Mouse (Mus musculus) embryo, embryonic 9.5 days (tissue): ENCODE results near the gene Colgalt1.
A peak's percentile ranks its signal among the peaks of the same experiment; 100 is the strongest.

Source experiments
- DNase-seq: peaks from one replicate; pipeline ENCODE4 v3.0.0-alpha.2; 2017; ENCODE audit errors: extremely low spot score

The Colgalt1 gene

DNA sequence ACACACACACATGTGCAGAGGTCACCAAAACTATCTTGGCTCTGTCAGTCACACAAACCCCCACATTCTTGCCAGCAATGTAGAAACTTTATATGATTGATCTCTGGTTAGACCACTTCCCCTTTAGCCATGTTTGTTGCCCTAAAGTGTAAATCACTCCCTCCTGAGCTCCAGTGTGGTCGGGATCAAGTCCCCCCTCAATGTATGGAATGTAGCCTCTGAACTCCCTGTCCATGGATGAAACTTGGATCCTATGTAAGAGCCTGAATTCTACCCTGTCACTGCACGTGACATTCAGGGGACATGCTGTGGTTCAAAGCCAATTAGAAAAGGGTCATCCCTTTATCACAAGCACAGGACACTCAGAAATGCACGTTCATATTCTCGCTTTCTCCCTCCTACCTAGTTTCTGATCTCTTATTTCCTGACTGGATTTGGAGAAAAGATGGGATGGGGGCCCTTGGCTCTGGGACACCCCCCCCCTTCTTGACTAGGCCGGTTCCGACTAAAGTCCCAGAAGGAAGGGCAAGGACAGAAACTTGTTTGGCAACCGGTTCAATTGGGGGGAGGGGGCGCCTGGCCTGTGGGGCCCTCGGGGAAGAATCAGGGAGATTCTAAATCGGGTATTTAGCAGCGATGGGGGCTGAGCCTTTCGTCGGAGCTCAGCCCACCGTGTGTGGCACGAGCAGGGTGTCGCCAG, 17.7 kb downstream of the Colgalt1 start:
- DNase-seq, result no peak

DNA sequence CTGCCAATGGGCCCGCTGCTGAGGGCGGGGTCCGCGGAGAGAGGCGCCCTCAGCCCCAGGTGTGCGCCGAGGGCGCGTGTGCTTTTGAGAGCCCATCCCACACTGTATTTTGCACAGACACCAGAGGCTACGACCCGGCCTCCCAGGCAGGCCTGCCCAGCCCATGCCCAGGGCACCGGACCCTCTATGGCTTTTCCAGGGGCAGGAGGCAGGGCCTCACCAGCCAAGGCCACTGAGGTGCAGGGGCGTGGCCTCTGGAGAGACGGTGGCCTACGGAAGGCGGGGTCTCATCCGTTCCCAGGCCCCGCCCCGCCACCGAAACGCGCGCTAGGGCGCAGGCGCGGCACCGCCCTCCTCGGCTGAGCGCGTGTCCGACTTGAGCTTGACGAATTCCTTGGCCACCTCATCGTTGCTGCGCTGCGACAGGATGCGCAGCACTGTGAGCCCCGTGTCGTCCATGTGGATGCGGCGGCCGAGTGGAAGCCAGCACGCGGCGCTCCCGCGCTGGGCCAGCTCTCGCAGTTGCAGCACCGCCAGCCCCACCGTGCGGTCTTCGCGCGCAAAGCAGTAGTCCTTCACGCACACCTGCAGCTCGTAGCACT, 18.4 kb downstream of the Colgalt1 start:
- peak; percentile 96 for DNase-seq

DNA sequence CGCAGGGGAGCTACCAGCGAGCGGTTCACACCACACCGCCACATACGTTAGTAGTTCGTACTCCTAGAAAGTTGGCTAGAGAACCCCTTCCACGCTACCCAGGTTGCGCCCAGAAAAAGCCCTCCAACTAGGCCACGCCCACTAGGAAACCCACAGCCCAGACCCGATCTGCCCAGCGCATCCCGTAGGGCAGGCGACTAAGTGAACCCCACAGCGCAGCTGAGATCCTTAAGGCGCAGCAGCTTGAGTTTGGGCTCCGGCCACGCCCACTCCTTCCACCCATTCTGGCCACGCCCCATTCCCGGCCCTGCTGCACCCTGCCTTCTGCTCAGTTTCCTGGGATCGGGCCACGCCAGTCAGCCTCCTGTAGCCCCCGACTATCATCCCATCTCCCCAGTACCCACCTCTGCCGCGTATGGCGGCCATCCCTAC, 19.0 kb downstream of the Colgalt1 start:
- DNase-seq, result peak; percentile 60

DNA sequence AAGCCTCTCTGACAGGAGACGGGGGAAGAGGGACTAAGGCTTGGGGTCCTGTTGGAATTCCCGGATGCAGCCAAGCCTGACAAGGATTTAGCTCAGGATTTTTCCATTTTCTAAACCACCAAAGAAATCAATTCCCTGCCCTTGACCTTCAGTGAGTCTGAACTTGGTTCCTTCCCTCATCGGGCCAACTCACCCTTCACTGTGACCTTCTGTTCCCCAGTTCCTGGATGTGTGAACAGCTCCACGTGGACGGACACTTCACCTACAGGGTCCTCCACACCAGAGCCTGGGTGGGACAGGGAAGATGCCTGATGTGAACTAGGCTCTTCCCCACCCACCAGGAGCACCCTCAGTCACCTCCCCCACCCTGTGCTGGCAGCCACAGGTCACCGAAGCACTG, 20.0 kb downstream of the Colgalt1 start:
- DNase-seq, result no peak

DNA sequence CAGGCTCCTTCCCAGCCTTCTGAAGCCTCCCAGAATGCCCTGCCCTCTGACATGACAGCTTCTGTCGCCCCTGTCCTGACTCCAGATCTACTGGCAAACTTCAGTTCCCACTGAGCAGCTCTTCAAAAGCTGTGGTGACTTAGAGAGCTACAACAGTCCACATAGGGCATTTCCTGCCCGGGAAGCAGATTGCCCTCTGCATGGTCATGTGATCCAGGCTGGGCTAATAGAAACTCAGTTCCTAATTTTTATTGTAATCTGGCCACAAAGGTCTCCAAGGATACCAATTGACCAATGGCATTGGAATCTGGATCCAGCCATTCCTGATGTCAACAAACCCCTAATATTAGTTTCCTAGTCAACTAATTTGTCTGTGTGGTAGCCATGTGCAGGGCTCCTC, 21.1 kb downstream of the Colgalt1 start:
- DNase-seq, result no peak

DNA sequence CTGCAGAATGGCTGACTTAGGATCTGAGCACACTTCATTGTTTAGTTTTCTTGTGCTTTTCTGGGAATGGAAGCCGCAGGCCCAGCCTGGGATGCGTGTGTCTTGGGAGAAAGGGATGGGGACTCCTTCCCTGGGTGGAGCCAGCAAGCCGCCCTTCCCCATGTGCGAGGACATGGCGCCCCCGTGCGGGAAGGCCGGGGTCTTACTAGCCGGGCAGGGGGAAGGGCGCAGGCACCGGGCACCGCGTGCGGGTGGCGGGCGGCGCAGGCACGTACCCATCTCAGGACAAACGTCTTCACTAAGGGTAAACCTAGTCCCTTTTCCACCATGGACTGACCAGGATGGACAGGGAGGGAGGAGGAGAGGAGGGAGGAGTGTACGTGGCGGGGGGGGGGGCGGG, 22.4 kb downstream of the Colgalt1 start:
- DNase-seq, result peak; percentile 48

DNA sequence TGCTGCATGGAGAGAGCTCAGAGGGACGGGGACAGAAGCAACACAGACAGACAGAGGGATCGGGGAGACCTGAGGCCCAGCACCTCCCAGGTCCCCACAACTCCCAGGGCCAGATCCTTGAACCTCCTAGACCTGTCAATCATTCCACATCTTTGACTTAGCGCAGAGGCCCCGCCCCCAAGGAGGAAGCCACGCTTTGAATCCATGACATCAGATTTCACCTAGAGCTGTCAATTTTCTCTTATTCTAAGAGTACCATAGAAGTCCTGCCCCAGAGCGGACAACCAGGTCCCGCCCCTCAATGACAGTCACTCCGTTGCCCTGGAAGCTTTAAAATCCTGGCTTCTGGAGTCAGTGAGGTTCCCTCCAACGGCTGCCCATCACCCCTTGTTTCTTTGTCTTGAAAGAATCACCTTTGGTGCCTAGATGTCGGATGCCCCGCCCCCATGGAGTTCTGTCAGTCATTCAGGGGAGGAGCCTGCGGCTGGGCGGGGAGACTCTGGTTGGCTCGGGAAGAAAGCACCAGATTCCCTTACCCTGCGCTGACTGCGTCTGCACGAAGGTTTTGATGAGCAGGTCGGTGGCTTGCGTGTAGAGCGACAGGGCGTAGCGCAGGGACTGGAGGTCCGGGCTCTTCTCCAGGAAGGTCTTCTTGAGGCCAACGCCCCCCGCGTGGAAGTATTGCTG, 23.3 kb downstream of the Colgalt1 start:
- DNase-seq, result peak; percentile 79

DNA sequence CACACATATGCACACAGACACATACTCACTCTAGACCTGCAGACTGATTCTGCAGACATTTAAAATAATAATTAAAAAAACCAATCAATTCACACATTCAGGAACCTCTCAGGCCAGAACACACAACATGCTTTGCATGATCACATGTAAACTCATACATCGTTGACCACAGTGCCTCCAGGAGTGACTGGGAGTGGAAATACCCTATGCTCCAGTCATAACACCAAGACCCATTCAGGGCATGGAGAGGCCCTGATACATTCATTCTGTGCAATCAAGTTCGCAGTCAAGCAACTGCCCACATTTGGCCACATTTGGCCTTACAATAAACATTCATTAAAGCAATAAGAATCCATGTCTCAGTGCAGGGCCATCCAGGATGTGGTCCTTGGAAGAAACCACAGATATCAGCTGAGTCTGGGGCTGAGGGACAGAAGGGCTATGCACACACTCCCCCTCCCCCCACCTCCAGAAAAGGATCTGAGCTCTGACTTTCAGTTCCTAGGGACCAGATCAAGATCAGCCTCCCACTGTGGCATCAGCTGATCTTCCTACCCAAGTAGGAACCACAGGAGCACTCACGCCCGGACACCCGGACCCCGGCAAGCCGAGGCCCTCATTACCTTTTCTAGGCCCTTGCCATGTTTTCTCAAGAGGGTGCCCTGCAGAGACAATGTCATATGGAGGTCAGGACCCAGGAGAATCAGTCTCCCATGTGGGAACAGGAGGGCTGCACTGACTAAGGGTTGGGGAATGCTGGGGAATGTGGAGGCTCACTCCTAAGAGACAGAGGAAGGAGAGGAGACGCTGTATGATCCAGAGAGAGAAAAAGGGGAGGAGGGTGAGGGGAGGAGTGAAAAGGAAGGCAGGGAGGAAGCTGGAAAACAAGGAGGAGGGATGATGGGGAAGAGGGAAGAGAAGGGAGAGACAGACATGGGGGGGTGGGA, 26.6 kb downstream of the Colgalt1 start:
- no peak for DNase-seq

DNA sequence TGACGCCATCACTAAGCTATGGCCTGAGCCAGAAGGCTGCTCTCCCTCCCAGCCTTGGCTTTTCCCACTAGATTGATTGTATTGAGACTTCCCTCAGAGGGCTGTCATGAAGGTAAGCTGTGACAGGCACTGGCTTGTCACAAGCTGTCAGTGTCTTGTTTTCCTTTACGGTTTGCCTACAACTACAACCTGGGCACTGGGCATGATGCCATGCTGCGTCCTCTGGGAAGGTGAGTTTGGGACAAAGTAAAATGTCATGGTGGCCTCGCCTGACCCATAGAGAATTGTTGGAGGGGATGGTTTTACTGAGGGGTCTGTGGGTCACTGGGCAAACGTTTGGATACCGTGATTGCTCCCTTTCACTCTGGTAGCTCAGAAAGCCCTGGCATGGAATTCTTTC, 27.5 kb downstream of the Colgalt1 start:
- no peak for DNase-seq

DNA sequence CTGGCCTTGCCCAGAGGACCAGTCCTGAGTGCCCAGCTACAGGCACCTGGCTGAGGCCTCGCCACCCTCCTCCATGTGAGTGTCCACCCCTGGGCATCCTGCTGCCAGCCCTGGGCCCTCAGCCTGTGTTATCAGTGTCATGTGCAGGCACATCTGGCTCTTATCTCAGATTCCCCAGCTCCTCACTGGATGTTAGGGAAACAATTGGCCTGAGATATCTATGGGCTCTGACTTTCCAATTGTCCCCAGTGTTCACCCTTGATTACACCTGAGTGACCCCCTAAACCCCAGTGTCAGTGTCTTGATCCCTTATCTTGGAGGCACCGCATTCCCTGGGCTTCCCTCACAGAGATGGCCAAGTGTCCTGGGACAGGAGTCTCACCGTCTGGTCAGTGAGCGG, 28.5 kb downstream of the Colgalt1 start:
- no peak for DNase-seq

DNA sequence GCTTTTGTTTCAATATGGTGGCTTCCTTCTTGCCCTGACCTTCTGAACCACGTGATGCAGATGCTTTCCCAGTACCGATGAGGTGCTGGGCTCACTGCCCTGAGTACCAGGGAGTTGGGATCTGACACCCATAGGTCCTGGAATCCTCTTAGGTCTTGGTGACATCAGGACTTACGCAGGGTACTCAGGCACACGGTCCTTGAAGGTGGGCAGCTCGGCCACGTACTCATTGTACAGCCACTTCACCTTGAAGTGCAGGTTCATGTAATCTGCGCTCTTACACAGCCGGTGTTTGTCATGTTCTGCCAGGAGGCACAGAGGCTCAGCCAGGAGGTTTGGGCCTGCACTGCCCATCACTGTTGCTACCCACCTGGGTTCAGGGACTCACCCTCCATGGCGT, 34.7 kb downstream of the Colgalt1 start:
- DNase-seq, result no peak

DNA sequence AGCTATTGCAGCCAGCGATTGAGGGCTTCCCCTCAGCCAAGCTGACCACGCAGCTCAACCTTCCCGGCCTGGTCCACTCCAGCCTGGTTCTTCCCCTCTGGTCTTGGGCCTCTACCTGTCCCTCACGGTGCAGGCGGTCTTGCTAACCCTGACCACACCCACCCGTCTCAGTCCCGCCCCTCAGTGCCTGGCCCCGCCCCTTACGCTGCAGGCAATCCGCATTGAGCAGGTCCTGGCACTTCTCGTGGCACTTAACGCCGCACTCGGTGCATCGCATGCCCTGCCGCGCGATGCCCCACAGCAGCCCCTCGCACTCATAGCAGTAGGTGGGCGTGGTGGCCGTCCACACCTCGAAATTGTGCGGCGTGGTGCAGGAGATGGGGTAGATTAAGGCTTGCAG, 43.8 kb downstream of the Colgalt1 start:
- DNase-seq, result peak; percentile 66

DNA sequence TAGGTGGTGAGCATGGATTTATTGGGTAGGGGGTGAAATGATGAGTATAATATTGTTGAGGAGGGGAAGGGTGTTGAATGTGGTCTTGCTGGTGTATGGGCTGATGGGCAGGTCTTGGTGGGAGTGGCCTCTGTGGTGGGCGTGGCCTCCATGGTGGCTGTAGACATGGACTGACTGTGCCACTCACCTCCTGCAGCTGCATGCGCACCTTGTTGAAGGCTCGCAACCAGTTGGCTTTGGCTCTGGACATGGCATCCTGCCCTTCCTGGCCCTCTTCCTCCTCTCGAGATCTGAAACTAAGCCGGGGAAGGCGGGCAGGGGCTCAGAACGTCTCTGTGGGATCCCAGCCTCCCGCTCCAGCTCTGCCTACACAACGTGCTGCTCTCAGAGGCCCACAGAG, 47.0 kb downstream of the Colgalt1 start:
- DNase-seq, result no peak

DNA sequence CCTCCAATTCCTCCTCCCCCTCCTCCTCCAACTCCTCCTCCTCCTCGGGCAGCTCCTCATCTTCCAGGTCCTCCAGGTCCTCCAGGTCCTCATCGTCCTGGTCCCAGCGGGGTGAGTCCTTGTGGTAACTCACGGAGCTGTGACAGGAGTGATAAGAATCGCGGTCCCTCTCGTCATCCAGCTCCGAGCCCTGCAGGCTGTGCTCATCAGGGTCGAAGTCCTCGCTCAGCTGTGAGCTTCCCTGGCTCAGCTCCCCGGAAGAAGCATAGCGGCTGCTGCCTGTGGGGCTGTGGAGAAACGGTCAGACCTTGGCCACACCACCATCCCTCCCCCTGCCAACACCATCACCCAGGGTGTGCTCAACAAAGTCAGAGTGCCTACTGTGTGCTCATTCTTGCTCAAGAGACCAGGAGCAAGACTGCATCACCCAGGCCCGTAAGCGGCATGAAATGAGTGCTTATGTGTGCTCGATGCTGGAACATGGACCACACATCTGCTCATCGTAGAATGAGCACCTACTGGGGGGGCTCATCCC, 47.8 kb downstream of the Colgalt1 start:
- DNase-seq, result no peak

DNA sequence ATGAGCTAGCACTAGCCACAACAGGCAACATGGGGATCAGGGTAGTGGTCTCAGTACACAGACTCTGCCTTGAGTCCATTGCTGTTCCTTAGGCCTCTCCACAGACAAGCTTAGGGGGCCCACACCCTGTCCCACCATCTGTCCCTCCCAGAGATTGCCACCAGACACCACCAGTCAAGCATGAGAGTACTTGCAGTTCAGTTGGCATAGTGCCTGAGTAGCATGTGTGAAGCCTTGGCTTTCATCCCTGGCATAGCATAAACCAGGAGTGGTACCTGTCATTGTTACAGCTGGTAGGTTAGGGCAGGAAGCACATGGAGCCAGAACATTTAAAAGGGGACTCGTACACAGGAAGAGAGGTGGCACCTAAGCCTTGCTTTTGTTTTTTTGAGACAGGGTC, 49.0 kb downstream of the Colgalt1 start:
- no peak for DNase-seq

DNA sequence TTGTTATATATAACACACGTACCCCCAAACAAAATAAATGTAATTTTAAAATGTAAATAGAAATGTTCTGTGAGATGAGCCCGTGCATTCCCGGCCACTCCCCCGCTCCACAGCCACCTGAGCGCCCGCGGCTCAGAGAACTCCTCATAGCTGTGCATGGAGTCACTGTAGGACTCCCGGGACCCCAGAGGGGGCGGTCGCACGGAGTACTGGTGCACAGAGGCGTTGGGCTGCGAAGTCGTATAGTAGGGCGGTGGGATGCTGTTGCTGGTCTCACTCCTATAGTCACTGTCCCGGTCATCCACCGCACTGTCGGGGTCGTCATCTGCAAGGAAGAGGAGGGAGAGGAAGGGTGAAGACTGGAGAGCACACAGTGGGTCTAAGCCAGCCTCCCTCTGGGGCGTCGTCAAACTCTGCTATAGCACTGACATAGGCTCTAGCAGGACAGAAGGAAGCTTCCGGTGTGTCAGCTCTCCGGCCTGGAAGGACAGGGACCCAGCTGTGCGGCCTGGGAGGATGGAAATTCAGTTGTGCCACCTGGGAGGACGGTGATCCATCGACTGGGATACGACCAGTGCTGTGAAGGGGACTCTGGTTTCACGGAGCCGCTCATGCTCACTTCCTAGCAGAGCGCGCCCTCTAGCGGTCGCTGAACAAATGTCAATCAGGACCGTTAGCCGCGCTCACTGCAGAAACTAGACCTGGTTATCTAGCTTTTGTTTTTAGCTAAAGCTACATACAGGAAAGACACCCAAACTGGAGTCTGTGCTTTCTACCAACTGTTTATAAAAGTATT, 49.7 kb downstream of the Colgalt1 start:
- DNase-seq, result peak; percentile 81

DNA sequence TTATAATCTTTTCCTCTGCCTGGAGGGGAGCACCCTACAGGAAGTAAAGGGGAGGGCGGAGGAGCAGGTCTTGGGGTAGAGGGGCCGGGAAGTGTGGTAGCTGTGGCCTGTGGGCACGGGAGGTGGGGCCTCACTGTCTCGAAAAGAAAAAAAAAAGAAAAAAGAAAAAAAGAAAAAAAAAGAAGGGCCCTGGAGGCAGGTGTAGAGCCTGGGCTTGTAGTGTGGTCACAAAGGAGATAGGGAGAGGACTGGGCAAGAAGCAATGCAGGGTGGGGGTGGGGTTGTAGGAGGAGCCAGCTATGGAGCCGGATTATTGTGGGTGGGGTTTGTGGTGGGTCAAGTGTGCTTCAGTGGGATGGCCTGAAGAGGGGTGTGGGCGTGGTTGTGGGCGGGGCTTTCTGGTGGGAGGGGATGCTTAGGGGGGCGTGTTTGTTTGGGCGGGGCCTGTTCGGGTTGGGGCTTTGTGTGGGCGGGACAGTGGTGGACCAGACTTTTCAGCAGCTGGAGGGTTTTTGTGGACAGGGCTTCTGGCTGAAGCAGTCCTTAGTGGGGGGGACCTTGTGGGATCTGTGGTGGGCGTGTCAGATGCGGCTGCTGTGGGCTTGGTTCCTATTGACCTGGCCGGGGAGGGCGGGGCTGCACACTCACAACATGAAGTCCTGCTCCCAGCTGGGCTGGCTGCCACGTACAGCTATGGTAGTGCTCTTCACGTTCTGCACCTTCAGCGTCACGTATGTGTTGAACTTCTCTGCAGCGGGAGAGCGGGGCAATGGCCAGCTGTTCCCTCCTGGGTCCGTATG, 54.7 kb downstream of the Colgalt1 start:
- peak; percentile 96 for DNase-seq

DNA sequence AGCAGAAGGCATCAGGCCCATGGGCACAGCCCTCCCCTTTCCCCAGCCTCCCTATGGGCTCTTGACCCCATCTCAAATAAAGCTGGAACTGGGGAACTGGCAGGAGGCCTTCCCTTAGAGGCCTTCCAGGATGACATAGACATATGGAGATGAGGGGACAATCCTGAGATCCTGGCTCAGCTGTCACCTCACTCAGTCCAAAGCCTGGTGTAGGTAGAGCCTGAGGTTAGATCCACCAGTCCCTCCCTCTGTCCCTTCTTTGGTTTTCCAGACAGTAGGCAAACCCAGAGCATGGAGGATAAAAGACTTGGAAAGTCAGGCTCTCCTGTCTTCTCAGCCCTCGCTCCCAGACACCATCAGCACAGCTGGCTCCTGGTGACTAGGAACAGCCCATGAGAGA, 56.1 kb downstream of the Colgalt1 start:
- DNase-seq, result no peak

DNA sequence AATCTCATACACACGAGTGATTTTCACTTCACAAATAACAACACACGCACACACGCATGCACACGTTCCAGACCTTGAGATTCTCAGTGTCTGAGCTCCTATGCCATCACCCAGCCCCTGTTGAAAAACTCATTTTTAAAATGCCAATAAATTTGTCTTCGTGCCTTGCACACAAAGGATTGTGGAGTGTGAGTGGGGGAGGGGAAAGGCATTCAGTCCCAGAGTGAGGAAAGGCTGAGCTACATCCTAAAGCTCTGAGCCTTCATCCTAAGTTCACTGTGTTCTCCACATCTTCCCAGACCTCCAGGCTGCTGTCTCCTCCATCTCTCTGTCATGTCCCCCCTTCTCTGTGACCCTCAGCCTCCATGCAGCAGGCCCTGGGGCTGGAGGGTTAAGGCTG, 56.5 kb downstream of the Colgalt1 start:
- DNase-seq, result no peak
